Mouse (Mus musculus) forebrain, embryonic 16.5 days (tissue): ENCODE results near the gene Tspan10. TPM values are rescaled to one million over a fixed set of nuclear protein-coding genes. Genes with fewer than 3 reads are reported as not detected.

ENCODE experiments used
- ATAC-seq: fragments of 200-750 bp; cut with Nextera tagmentation; 2 replicates; pipeline ENCODE4 v1.8.0; 2017; ENCODE audit warnings: mild to moderate bottlenecking, moderate library complexity
- H3K27ac ChIP-seq: fragments of 300-500 bp; sonication (generic); 2 replicates; pipeline ENCODE4 v1.5.1; 2014; ENCODE audit warnings: low read length, control low read depth
- H3K27me3 ChIP-seq: fragments of 300-500 bp; sonication (generic); replicated peaks from 2 replicates; pipeline ENCODE4 v1.6.1; 2014; ENCODE audit warnings: low read length; ENCODE audit not compliant: control insufficient read depth, insufficient read depth
- H3K36me3 ChIP-seq: fragments of 300-500 bp; sonication (generic); 2 replicates; pipeline ENCODE4 v1.6.1; 2014; ENCODE audit not compliant: control insufficient read depth, insufficient read depth
- H3K4me1 ChIP-seq: fragments of 300-500 bp; sonication (generic); replicated peaks from 2 replicates; pipeline ENCODE4 v1.6.1; 2014; ENCODE audit warnings: low read length; ENCODE audit not compliant: control insufficient read depth, insufficient read depth
- H3K4me2 ChIP-seq: fragments of 300-500 bp; sonication (generic); 2 replicates; pipeline ENCODE4 v1.6.1; 2014; ENCODE audit warnings: mild to moderate bottlenecking, low read length, control low read depth
- H3K4me3 ChIP-seq: fragments of 300-500 bp; sonication (generic); replicated peaks from 2 replicates; pipeline ENCODE4 v1.5.1; 2014; ENCODE audit warnings: mild to moderate bottlenecking, low read length, control low read depth
- H3K9ac ChIP-seq: fragments of 300-500 bp; sonication (generic); replicated peaks from 2 replicates; pipeline ENCODE4 v1.6.1; 2014; ENCODE audit warnings: low read depth, low read length, control low read depth
- H3K9me3 ChIP-seq: fragments of 300-500 bp; sonication (generic); 2 replicates; pipeline ENCODE4 v1.6.1; 2016; ENCODE audit warnings: low read length; ENCODE audit not compliant: control insufficient read depth
- WGBS: fragments of 180-500 bp; shearing (Covaris S2); extraction: QIAGEN DNeasy Blood & Tissue Kit; methylation state at CpG from one replicate; pipeline ENCODE4 v1.1.7; 2014; 5-methylcytosine and 5-hydroxymethylcytosine counted together
- polyA plus RNA-seq: library from polyadenylated mRNA; unstranded; fragments of >200 nt; fragmentation: Nextera tagmentation; extraction: Ambion mirVana; gene quantifications from 2 replicates; pipeline ENCODE4 v1.2.1, GENCODE M21; 2015

Gene Tspan10
- polyA plus RNA-seq, 1 experiment from 2014 or later: not detected

- Histone ChIP-seq H3K9ac (no peak overlapping the region), H3K36me3 (peaks cover 7% of the 10 kb centered on the region; the same call in 1 of the 2 replicates), H3K4me2 (no peak overlapping the region), H3K9me3 (no peaks in the 10 kb centered on the region), H3K27ac (0 out of 2 replicates have a peak overlapping the region, but pooled peaks have one; percentile 0), H3K27me3 (no peaks in the 10 kb centered on the region), H3K4me1 (peaks cover 37% of the 10 kb centered on the region), H3K4me3 (no peak overlapping the region)
- ATAC-seq: peak; percentile 11
- 61% methylated on average over 4 of the region's 4 CpGs for WGBS
Observed at GRCm38 (mm10) chr11:120489054-120489761, 46.8 kb downstream of the Tspan10 start.

DNA sequence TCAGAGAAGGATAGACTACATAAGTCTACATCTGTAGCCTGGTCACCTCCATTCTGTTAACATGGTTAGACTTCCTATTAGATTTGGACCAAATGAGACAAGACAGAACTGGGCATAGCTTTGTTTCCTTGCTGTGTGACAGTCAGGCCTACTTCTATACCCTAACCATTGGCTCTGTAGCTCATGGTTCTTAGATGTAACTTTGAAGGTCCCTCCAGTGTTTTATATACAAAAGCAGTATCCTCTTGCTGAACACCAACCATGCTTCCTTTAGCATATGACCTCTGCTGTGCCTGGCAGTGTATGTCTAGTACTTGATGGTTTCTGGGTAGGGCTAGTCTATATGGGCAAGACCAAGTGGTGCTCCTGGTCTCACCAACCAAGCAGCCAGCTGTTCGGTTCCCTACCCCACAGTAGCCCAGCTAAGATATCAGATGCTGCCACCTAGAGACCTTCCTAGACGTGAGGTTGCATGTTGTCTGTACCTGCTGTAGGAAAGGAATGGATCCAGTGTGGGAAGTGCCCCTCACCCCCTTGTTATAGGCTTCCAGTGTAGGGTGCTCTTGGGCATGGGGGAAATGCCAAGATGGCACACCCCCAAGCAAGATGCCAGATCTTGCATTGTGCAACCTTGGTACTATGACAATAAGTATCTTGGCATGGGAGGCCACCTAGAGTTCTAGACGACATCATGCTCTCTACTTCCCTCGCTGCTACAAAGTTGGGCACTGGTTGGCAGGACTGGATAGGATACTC, 48.0 kb downstream of the Tspan10 start:
- peak overlapping the region; percentile 92 for H3K4me2 ChIP-seq
- peaks cover 32% of the 10 kb centered on the region for H3K4me1 ChIP-seq
- H3K4me3 ChIP-seq: no peak overlapping the region
- no peak for ATAC-seq
- peaks cover 7% of the 10 kb centered on the region; the same call in 1 of the 2 replicates for H3K36me3 ChIP-seq
- no peaks in the 10 kb centered on the region for H3K27me3 ChIP-seq
- no peak overlapping the region; the same call in 1 of the 2 replicates for H3K9ac ChIP-seq
- H3K27ac ChIP-seq: no peak overlapping the region
- H3K9me3 ChIP-seq: no peaks in the 10 kb centered on the region
- WGBS: 22% methylated on average over 4 of the region's 4 CpGs

DNA sequence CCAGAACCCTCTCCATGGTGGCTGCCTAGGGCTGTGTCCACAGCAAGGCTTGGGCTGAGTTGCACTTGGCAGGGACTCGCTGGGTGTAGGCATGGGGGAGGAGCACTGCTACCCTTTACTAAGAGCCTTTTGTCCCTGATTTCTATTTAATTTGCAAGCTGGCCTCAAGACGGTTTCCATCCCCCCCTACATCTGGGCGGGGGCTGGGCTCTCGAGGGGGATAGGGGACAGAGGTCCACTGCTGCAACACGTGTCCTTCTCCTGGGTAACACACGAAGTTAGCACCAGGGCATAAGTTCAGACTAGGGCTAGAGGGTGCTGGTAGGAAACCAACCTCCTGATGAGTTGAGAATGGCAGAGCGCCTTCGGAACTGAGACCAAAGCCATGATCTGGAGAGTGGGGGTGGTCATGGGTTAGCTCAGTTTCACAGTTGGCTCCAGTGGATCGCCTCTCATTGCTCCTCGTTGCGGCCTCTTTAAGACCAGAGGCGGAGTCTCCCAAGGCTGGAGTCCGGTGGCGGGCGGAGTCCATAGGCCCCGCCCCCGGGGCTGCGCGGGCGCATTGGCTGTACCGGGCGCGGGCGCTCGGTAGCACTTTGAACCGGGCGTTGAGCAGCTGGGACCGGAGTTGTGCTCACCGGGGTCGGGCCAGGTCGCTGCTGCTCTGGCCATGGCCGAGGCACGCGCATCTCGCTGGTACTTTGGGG, 49.0 kb downstream of the Tspan10 start, which contains the start of gene Slc25a10:
TSS of gene Slc25a10 (plus strand) at position 524 of the 707 bp plus-strand sequence.
- ATAC-seq: peak; percentile 87

DNA sequence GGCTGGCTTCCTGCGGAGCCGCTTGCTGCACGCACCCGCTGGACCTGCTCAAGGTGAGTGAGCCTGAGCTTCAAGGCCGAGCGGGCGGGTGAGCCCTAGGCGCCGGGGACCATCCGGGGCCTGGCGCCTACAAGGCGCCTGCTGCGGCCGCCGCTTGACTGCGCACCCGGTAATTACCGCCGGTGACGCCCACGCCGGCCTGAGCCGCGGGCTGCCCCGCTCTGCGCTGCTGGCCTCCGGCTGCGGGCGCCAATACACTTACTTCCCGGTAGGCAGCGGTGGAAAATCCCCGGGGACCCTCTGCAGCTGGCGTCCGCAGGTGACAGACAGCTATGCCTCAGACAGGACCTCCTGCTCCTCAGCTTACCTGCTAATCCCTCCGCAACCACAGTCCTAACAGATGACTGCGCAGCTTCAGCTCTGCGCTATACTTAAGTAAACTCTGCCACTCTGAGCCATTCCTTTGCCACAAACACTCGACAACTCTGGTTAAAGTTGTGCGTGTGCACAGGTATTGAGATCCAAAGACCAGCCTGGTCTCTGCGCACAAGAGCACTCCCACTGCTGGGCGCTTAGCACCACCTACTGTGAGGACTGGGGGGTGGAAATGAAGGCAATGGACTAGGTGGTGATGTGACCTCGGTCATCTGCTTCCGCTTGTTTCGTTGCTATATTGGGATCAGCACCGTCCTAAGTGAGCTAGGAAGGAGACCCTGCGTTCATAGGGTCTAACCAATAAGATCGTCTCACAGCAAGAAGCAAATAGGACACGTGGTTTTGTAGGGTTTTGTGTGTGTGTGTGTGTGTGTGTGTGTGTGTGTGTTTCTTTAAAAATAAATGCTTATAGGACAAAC, 49.8 kb downstream of the Tspan10 start:
- Histone ChIP-seq H3K27ac (peak overlapping the region; percentile 68), H3K4me3 (peak overlapping the region; percentile 90), H3K4me1 (peaks cover 27% of the 10 kb centered on the region), H3K9me3 (no peaks in the 10 kb centered on the region), H3K9ac (peak overlapping the region; percentile 77), H3K4me2 (peak overlapping the region; percentile 92), H3K27me3 (no peaks in the 10 kb centered on the region), H3K36me3 (peaks cover 3% of the 10 kb centered on the region; the same call in 1 of the 2 replicates)
- WGBS: under 1% methylated on average over 48 of the region's 48 CpGs
- peak; percentile 20 for ATAC-seq

More for the DNA sequence above, 49.0 kb downstream of the Tspan10 start, which contains the start of gene Slc25a10:
- Histone ChIP-seq H3K9me3 (no peaks in the 10 kb centered on the region), H3K4me1 (peaks cover 27% of the 10 kb centered on the region), H3K36me3 (peaks cover 7% of the 10 kb centered on the region; the same call in 1 of the 2 replicates), H3K27ac (peak within 1 kb of the TSS; percentile 68), H3K27me3 (no peaks in the 10 kb centered on the region), H3K4me3 (peak within 1 kb of the TSS; percentile 90), H3K9ac (peak within 1 kb of the TSS; percentile 77), H3K4me2 (peak within 1 kb of the TSS; percentile 92)
- WGBS: under 1% methylated on average over 35 of the region's 35 CpGs

GRCm38 (mm10) chr11:120492878-120493203, 50.4 kb downstream of the Tspan10 start:
- Histone ChIP-seq H3K27ac (peak overlapping the region; percentile 45; the same call in 1 of the 2 replicates), H3K27me3 (no peaks in the 10 kb centered on the region), H3K4me3 (peak overlapping the region; percentile 90), H3K9ac (peak overlapping the region; percentile 77), H3K4me1 (peaks cover 27% of the 10 kb centered on the region), H3K4me2 (peak overlapping the region; percentile 92), H3K9me3 (no peaks in the 10 kb centered on the region), H3K36me3 (0 out of 2 replicates have a peak, but pooled peaks cover 2% of the 10 kb centered on the region)
- 20% methylated on average over 3 of the region's 3 CpGs for WGBS
- no peak for ATAC-seq

DNA sequence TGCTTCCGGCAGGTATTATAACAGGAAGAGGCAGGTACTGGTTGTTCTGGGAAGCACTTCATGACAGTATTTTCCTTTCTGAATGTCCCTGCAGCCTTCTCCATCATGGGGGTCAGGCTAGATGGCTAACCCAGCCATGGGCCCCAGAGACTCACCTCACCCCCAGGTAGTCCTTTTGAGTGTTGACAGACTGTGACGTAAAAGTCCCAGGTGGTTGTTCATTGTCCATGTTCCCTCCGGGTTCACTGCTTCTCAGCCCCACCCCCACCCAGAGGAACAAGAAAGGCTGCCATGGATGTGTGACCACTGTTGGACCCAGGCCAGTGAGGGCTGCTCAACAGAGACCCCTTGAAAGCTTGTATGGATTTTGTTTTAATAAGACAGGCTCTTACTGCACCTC, 50.9 kb downstream of the Tspan10 start:
- Histone ChIP-seq H3K9me3 (no peaks in the 10 kb centered on the region), H3K4me2 (peak overlapping the region; percentile 92), H3K4me1 (peaks cover 27% of the 10 kb centered on the region), H3K27ac (no peak overlapping the region; the same call in 1 of the 2 replicates), H3K36me3 (0 out of 2 replicates have a peak, but pooled peaks cover 2% of the 10 kb centered on the region), H3K9ac (peak overlapping the region; percentile 77), H3K27me3 (no peaks in the 10 kb centered on the region), H3K4me3 (peak overlapping the region; percentile 90)
- 38% methylated on average over 3 of the region's 3 CpGs for WGBS
- ATAC-seq: no peak

- Histone ChIP-seq H3K36me3 (0 out of 2 replicates have a peak, but pooled peaks cover 4% of the 10 kb centered on the region), H3K4me1 (peaks cover 27% of the 10 kb centered on the region), H3K4me3 (no peak overlapping the region), H3K9me3 (no peaks in the 10 kb centered on the region), H3K27ac (no peak overlapping the region), H3K9ac (no peak overlapping the region; the same call in 1 of the 2 replicates), H3K27me3 (no peaks in the 10 kb centered on the region), H3K4me2 (no peak overlapping the region)
- WGBS: 88% methylated on average over 3 of the region's 3 CpGs
- no peak for ATAC-seq
Observed at GRCm38 (mm10) chr11:120493911-120494310, 51.5 kb downstream of the Tspan10 start.
